Mouse (Mus musculus): ENCODE measurements around the gene Slc25a42.

DNA sequence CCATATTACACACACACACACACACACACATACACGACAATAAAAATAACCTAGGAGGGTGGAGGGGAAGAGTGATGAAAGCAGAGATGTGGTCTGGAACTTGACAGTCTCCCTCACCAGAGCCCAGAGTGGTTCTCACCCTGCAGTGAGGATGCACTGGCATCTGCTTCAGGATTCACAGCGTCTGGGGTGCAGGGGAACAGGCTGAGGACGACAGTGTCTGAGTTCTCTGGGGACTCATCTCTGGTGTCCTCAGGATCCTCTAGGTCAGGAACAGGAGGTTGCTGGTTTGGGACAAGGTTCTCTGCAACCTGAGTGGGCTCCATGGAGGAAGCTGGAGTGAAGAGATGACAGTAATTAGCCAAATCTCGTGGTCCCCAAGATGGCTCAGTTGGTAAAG lies 74.2 kb downstream of the Slc25a42 start:
- TF ChIP-seq EP300 (IDR thresholded peaks at IDR 0.05; ENCODE audit: low read depth) (no peak), CTCF (IDR thresholded peaks at IDR 0.05; ENCODE audit: low read depth) (no peak)

Data from liver, postnatal 0 days (tissue).